Mouse (Mus musculus): Measurements from ENCODE around the gene Capn11.
A peak's percentile ranks its signal among the peaks of the same experiment; 100 is the strongest.

Capn11 gene

DNA sequence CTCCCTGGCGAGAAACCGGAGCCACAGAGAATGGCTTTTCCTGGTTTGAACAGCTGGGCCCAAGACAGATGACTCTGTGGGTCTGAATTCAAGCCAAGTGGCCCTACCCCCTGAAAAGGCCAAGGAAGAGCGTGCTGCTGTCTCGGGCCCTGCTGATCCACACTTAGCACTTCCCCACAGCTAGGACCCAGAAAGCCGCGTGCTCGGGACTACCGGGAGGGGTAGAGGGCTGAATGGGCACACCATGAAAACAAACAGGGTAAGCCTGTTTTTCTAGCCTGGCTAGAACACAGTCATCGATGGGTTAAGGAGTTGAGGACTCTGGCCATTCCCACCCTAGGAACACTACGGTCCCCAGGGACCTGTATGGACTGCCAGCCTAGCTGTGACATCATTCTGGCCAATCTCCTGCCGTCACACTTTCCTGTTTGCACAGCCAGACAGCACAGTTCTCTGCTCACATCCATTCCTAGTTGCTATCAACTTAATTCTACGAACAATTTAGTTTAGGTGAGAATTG is 78.1 kb downstream of the Capn11 start:
- DNase-seq = peak; percentile 70

All from kidney, postnatal 10 days (tissue).